Mouse (Mus musculus) hindlimb bud, embryonic 11.5 days (tissue): Measurements from ENCODE around the gene Aak1.
A peak's percentile ranks its signal among the peaks of the same experiment; 100 is the strongest.
"Not testable (repeated sequence)": the region's sequence is repeated elsewhere in the genome, so short reads cannot be mapped to it uniquely, and the experiment has no call there.

Source experiments
- DNase-seq: peaks from one replicate; pipeline ENCODE4 v3.0.0-alpha.2; 2012; ENCODE audit warnings: low read depth, low spot score; ENCODE audit errors: extremely low spot score

The Aak1 gene

DNA sequence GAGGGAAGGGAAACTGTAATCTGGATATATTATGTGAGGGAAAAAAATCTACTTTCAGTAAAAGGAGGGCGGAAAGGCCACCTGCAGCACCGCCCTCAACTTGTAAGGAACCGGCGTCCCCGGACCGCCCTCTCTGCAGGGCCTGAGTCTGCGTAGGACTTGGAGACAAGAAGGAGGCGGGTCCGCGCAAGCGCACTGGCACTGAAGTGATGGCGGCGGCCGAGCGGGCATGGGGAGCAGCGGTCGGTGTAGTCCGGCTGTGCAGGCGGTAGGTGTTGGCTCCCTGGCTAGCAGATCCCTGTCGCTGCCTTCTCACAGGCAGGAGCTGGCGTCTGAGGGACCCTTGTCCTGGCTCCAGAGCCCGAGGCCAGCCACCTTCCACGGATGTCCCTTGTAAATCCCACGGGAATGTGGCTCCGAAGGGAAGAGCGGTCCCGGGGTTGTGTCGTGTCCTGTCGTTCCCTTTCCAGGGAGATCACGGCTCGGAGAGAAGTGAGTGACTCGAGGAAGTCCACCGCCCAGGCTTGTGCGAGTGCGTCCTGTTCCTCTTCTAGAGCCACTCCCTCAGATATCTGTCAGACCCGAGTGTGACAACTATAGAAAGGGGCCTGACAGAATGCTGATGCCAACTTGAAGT, 160.5 kb downstream of the Aak1 start:
- peak; percentile 50 for DNase-seq

DNA sequence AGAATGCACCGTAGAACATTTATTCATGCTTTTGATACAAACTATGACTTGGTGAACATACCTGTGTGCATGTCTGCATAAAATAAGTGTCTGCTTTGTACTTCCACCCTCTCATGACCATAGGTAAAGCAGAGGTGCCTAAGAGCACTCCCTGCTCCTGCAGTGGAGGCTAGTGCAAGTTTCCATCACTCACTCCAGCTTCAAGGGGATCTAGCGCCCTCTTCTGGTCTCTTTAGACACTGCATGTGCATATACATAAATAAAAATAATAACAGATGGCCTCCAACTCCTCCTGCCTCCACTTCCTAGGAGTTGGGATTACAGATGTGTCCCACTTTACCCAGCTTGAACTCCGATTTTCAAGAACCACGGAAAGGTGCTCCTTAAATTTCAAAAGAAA, 167.6 kb downstream of the Aak1 start:
- DNase-seq = peak; percentile 39

DNA sequence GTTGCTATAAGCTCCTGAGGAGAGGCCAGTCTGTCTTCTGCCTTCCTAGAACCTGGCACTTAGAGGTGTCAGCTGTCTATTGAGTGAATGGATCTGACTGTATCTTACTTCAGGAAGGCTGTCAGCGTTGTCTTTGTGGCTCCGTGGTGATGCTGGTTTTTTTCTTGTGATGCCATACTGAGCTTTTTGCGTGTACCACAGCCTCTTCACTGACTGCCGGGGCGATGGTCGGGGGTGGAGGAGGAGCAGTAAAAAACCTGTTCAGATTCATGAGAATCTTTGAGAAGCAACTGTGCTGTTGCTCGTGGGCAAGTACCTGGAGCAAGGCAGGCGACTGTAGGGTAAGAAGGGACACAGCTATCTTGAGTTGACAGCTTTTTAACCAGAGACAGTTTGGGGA, 169.6 kb downstream of the Aak1 start:
- no peak for DNase-seq

DNA sequence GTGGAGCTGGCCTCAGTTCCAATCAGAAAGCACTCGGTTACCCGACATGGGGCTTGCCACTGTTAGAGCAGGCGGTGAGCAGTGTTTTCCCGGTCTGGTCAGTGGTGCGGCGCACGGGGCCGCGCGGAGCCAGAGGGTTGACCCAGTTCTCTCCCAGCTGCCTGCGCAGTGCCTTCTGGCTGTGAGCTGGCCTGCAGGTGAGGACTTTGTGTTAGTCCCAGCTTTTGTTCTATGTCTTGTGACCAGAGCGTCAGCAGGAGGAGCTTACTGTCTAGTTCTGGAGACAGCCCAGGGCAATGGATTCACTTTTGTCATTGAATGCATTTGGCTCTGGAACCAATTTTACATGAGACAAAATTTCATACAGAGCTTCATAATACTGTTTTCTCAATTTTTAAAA, 172.5 kb downstream of the Aak1 start:
- no peak for DNase-seq

DNA sequence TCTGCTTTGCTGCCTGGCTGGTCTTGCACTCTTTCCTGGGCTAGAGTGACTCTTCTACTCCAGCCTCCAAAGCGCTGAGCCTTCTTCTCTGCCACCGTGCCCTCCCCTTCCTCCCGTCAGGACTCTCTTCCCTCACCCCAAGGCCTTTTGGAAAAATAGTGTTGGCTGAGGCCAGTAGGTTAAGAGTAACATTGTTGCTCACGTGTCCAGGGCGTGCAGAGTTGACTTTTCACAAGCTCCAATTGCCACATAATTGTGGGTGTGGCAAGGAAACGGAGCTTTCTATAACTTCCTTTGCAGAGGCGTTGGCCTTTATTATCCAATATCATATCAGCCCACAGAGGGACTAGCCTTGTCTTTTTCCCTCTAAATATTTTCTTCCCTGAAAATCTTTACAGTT, 177.7 kb downstream of the Aak1 start:
- DNase-seq = no peak

DNA sequence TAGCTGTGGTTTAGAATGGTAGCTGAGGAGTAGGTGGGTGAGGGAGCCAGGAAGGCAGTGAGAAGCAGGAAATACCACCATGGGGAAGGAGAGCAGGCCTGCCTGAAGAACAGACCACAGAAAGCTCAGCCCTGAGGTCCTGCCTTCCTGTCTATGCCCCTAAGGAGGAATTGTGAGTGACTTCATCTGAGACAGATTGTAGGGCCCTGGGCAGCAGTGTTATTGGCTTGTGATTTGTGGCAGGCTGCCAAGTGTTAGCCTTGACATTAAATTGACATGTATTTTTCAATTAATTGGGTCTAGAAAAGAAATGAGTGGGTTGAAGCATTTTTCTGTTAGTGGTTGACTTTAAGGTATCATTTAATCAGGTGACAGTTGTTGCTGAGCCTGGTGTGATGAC, 179.6 kb downstream of the Aak1 start:
- no peak for DNase-seq

DNA sequence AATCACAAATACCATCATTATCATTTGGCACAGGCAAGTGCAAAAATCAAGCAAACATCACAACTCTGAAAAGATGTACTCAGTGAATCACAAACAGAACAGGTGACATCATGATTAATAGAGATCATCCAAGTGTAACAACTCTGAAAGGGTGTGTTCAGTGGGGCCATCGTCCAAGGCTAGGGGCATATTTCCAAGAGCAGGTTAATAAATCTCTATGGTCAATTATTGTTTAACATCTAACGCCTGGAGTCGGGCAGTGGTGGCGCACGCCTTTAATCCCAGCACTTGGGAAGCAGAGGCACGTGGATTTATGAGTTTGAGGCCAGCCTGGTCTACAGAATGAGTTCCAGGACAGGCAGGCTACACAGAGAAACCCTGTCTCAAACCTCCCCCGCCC, 182.0 kb downstream of the Aak1 start:
- not testable (repeated sequence) for DNase-seq

DNA sequence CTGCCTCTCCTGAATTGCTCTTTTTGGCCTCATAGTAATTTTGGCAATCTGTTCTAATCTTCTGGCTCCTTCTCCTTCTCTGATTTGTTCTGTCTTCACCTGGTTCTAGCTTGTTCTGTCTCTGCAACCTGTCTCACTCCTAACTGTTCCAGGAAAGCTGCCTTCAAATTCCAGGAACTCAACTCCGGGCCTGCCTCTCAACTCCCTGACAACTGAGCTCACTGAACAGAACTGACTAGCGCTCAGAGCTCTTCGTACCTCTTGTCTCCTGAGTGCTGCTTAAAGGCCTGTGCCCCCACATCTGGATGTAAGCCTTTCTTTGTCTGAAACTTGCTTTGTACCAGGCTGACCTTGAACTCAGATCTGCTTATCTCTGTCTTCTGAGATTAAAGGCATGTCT, 183.1 kb downstream of the Aak1 start:
- DNase-seq = no peak

DNA sequence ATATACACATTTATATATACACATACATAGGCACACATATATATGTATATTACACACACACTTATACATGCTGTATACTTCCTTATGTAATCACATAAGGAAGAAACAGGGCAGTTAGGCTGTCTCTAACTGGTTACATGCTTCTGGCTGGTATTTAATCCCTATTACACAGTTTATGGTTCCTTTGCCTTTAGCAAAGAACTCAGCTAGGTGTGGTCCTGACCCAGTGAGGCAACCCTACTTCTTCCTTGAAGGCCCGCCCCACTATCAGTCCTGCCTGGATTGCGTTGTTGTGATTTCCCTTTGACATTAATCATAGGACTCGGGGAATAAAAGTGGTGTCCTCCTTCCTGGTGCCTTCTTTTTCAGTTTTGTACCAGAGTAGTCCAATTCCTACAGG, 185.1 kb downstream of the Aak1 start:
- DNase-seq = no peak

DNA sequence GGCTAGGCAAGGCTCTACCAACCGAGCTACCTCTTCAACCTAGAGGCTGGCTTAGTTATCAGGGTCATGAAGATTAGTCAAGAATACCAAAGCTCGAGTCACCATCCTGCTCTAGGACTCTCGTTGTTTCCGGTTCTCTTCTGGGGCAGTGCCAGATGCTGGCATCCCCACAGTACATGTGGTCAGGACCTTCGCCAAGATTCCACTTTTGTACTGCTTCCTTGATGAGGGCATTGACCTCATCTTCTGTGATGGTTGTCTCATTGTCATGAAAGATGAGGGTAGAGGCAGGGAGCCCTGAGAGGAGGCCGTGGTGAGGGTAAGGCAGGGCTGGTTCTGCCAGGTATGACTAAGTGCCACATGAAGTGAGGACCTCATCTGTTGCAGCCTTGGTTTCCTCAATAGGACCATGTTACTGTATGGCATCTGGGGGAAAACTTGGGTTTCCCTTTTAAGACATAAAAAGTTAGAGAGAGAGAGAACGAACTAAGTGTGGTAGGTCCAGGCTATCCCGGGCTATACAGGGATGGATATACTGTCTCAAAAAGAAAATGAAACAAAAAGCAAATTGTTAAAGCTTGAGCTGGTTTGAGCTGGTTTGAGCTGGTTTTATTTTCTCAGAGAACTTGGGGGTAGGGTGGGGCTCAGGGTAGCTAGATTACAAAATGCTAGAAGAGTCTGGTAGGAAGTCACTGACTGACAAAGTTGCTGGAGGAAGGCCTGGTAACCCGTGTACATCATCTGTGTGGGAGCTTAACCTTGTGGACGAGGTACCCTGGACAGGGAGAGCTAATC, 188.7 kb downstream of the Aak1 start:
- DNase-seq = no peak

DNA sequence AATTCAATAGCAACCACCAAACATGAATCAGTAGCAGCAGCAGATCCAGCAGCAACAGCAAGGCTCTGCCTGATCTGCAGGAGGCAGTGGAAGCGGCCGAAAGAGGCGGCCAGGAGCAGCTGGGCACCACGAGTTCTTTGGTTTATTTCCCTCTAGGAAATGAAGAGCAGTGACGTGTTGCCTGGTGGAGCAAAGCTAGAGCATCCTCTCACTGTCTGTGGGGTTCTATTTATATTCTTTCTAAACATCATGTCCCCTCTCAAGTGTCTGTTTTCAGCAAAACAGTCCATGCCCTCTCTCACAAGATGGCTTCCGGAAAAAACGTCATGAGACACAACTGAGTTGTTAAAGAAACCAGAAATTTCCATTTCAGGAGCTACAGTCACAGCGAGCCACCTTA, 189.8 kb downstream of the Aak1 start:
- DNase-seq = no peak

DNA sequence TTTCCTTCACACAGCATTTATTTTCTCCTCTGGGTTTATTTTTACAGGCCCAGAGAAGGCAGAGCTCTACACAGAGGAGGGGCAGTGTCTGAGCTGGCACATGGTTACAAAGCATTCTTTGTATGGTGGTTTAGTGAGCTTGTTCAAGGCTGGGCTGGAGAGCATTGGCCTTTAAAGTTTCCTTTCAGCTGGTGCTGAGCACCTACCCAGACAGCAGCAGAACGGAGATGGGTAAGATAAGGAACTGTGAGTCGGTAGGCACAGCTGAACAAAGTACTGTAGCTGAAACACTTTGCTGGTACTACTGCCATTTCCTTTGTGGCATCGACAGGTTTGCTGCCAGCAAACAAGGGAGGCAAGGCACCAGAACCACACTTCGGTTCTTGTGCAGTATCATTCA, 191.7 kb downstream of the Aak1 start:
- DNase-seq = no peak

DNA sequence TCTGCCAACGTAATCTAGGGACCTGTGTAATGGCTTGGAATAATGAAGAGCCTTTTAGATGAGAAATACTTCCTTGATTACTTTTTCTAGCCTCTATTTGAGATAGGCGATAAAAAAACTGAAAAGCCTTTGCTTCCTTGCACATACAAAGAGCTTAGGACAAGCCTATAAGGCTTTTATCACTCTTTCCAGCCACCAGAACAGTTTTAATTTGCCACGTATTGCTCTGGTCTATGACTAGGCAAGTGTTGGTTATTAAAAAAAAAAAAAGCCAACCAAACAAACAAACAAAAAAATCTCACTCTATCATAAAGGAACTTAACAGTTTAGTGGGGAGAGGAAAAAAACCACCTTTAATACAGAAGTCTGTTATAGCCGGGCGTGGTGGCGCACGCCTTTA, 192.1 kb downstream of the Aak1 start:
- DNase-seq = no peak

DNA sequence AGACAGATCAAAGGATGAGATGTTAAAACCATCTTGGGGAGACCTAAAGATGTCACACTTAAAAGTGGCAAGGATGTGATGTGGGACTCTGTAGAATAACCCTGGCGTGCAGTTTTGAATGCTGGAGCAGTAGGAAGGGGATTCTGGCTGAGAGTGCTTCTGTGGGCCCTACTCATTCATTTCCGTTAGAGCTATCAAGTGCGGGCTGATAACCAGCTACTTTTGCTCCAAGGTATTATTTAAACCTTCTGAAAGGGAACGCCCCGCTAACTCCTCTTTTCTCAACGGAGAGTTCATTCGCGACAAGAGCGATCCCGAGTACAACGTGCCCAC, 192.7 kb downstream of the Aak1 start:
- peak; percentile 8 for DNase-seq

DNA sequence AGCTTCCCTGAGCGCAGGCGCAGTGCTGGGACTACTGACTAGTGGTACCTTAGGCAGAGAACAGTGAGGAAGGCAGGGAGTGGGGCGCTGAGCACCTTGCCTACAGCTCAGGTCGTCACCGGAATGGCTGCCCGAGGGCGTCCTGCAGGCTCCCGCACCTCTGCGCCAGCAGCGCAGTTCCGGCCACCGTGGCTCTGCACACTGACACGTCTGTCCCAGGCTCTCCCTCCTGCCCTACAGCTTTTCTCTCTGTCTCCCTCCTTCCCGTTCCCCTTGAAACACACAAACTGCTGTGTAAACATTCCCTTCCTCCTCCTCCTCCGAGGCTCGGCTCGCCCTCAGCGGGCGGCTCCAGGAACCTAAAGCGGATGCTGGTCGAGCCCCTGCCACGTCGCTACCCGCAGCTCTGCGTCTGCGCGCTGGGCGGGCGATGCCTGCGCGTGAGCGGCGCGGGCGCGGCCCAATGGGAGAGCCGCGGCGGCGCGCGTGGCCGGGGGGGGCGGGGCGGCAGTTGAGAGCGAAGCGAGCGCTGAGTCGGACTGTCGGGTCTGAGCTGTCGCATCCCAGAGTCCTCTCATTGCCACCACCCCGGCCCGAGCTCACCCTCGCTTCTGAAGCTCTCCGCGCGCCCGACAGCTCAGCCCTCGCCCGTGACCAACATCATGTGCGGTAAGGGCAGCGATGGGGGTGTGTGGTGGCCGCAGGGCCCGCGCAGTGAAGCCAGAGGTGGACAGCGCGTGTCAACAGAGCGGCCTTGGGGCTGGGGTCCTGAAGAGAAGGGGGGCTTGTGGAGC, 193.2 kb downstream of the Aak1 start, which contains the start of gene Gfpt1:
Gfpt1 (plus strand) TSS at position 510 of the 794 bp plus-strand sequence.
- DNase-seq = peak; percentile 69

DNA sequence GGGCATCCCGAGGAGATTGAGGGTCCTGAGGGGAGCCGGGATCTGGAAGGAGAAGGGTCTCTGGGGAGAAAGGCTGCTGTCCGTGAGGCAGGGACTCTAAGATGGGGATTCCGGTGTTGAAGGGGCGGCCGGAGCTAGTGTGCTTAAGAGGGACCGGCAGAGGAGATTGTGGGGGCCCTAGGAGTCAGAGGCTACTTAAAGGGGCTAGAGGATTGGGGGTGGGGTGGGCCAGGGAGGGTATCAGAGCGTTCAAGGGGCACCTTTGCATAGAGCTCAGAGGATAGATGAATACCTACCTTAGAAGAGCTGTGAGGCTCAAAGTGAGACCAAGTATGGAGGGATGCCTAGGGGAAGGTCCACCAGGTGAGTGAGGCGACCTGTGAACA, 193.8 kb downstream of the Aak1 start:
- no peak for DNase-seq

DNA sequence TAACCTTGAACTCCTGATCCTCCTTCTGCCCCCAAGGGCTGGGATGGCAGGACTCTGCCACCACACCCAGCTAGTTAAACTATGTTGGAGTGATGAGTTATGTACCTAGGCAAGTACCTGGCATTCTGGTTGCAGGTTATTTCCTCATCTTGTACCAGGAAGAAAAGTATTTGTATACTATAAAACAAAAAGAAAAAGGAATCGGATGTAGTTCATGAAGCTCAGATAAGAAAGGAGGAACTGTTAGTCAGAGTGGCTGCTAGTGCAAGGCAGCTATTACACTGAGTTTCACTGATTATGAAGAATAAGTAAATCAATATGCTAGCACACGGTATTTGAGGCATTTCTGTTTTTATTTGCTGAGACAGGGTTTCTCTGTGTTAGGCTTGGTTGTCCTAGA, 195.6 kb downstream of the Aak1 start:
- DNase-seq = no peak

DNA sequence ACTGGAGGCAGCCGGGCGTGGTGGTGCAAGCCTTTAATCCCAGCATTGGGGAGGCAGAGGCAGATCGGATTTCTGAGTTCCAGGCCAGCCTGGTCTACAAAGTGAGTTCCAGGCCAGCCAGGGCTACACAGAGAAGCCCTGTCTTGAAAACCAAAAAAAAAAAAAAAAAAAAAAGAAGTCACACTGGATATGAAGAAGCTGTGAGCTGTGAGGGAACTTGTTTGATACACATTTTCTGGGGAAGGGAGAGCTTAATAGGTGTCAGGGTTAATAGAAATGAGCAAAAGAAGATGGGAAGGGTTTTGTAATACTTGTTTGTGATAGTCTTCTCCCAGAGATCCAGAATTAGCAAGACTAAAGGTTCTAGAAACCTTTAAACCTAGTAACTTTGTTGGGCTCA, 196.2 kb downstream of the Aak1 start:
- DNase-seq = no peak

DNA sequence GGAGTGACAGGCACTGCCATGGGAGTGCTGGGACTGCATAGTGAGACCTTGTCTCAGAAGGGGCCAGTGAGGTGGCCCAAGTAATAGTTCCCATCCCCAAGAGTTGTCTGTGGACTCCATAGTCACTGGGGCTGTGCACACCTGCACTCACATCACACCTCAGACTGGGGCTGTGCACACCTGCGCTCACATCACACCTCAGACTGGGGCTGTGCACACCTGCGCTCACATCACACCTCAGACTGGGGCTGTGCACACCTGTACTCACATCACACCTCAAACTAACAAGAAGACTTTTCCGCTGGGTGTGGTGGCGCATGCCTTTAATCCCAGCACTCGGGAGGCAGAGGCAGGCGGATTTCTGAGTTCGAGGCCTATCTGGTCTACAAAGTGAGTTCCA, 199.4 kb downstream of the Aak1 start:
- DNase-seq = not testable (repeated sequence)

DNA sequence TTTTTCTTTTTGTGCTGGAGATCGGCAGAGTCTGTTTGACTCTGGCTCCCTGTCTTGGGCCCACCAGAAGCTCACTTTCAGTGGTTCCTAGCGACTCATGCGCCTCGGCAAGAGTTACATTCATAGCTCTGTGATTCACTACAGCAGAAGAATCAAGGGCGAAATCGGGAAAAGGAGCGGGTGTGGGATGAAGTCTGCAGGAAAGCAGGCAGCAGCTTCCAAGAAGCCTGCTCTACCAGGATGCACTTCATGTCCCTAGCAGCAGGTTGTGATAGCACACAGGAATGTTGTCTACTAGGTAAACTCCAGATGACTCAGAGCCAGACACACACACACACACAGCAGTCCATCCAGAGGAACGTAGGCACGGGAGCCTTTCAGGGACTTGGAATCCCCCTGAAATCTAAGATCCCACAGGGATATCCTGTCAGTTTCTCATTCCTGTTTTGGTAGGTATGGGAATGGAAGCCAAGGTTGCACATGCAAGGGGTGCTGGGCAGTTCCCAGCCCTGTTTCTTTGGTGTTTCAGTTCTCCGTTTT, 202.6 kb downstream of the Aak1 start:
- no peak for DNase-seq
